8 mouse cellular contexts compared by ENCODE assay signal in the genomic region with DNA sequence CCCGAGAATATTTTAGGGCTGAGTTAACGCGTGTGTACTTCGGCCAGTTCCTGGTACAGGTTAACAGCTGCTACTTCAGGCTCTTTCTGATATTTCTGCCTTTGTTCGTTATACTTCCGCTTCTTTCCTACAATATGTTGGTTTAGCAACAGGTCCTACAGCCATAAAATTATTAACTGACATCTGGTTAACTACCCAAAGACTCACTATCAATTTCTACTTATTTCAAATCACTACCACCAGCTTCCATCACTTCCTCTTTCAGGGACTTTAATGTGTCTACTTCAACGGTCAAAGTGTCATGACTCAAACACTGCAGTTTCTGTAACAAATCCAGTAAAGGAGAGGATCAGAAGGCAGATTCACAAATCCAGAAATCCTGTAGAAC. TPM values are rescaled to one million over a fixed set of nuclear protein-coding genes. Genes with fewer than 3 reads are reported as not detected.
DNase-seq lines count a peak whose midpoint lies in the region; ATAC-seq and TF ChIP-seq lines count a peak whose summit lies in the region.

No protein-coding gene starts in this region.

- H3K9ac ChIP-seq in heart, embryonic 13.5 days = peak overlapping the region; percentile 96
- peak overlapping the region; percentile 89; the same call in 1 of the 2 replicates for H3K9ac ChIP-seq in hindbrain, embryonic 14.5 days
- peak overlapping the region; percentile 89 for H3K9ac ChIP-seq in midbrain, embryonic 13.5 days (replicated peaks)

- ATAC-seq in heart, embryonic 13.5 days (ENCODE audit: extremely low read depth, insufficient number of reproducible peaks, low FRiP score, low TSS enrichment) = no peak
- ATAC-seq in hindbrain, embryonic 14.5 days (ENCODE audit: low FRiP score) = peak; percentile 7; the same call in 1 of the 2 replicates
- no peak; the same call in 1 of the 2 replicates for ATAC-seq in midbrain, embryonic 13.5 days

- 43% methylated on average over 7 of the region's 7 CpGs for WGBS in heart, embryonic 13.5 days
- WGBS in bone marrow, adult 2 months = 3% methylated on average over 7 of the region's 7 CpGs
- WGBS in hindbrain, embryonic 14.5 days = 49% methylated on average over 7 of the region's 7 CpGs
- 48% methylated on average over 7 of the region's 7 CpGs for WGBS in midbrain, embryonic 13.5 days

- no peak for TF ChIP-seq CTCF in bone marrow, adult 2 months (IDR thresholded peaks at IDR 0.05; ENCODE audit: control insufficient read depth, insufficient read depth, low read length)

- H3K36me3 ChIP-seq in heart, embryonic 13.5 days = peaks cover 22% of the 10 kb centered on the region
- peaks cover 24% of the 10 kb centered on the region for H3K36me3 ChIP-seq in hindbrain, embryonic 14.5 days (replicated peaks; ENCODE audit: control insufficient read depth, insufficient read depth)
- H3K36me3 ChIP-seq in midbrain, embryonic 13.5 days = peaks cover 4% of the 10 kb centered on the region

- no peak for TF ChIP-seq POLR2A in bone marrow, adult 2 months (IDR thresholded peaks at IDR 0.05; ENCODE audit: borderline replicate concordance, control insufficient read depth, low read depth, low read length)

- peak overlapping the region; percentile 89 for H3K4me3 ChIP-seq in heart, embryonic 13.5 days
- peak overlapping the region; percentile 98 for H3K4me3 ChIP-seq in bone marrow, adult 2 months (replicated peaks; ENCODE audit: control insufficient read depth, low read depth, low read length)
- H3K4me3 ChIP-seq in hindbrain, embryonic 14.5 days (replicated peaks; ENCODE audit: low read length) = peak overlapping the region; percentile 87
- peak overlapping the region; percentile 85 for H3K4me3 ChIP-seq in midbrain, embryonic 13.5 days (replicated peaks)

- no peaks in the 10 kb centered on the region for H3K9me3 ChIP-seq in heart, embryonic 13.5 days
- no peaks in the 10 kb centered on the region for H3K9me3 ChIP-seq in hindbrain, embryonic 14.5 days (ENCODE audit: control insufficient read depth, low read length)
- no peaks in the 10 kb centered on the region for H3K9me3 ChIP-seq in midbrain, embryonic 13.5 days

- H3K27me3 ChIP-seq in heart, embryonic 13.5 days (replicated peaks) = no peaks in the 10 kb centered on the region
- no peaks in the 10 kb centered on the region; the same call in 1 of the 2 replicates for H3K27me3 ChIP-seq in hindbrain, embryonic 14.5 days (ENCODE audit: control insufficient read depth, insufficient read depth, low read length)
- 0 out of 2 replicates have a peak, but pooled peaks cover 3% of the 10 kb centered on the region for H3K27me3 ChIP-seq in midbrain, embryonic 13.5 days

- H3K4me1 ChIP-seq in heart, embryonic 13.5 days = peaks cover 22% of the 10 kb centered on the region
- no peaks in the 10 kb centered on the region; the same call in 1 of the 2 replicates for H3K4me1 ChIP-seq in bone marrow, adult 2 months (ENCODE audit: control insufficient read depth, insufficient read depth, low read length)
- peaks cover 7% of the 10 kb centered on the region; the same call in 1 of the 2 replicates for H3K4me1 ChIP-seq in hindbrain, embryonic 14.5 days (replicated peaks; ENCODE audit: control insufficient read depth, insufficient read depth, low read length)
- H3K4me1 ChIP-seq in midbrain, embryonic 13.5 days (replicated peaks) = peaks cover 18% of the 10 kb centered on the region

- peak overlapping the region; percentile 85 for H3K4me2 ChIP-seq in heart, embryonic 13.5 days
- H3K4me2 ChIP-seq in hindbrain, embryonic 14.5 days (replicated peaks) = peak overlapping the region; percentile 72
- H3K4me2 ChIP-seq in midbrain, embryonic 13.5 days (replicated peaks) = peak overlapping the region; percentile 68

- no peak for DNase-seq in heart, adult 9 months (ENCODE audit: low spot score in 2 of 2)
- DNase-seq in hindbrain, embryonic 14.5 days (ENCODE audit: low spot score) = no peak
- DNase-seq in cerebellum, postnatal 25 days = no peak
- DNase-seq in embryo, embryonic 9.5 days (ENCODE audit: extremely low spot score) = no peak
- DNase-seq in frontal cortex, postnatal 25 days (ENCODE audit: low spot score in 2 of 2) = no peak

- peak overlapping the region; percentile 97 for H3K27ac ChIP-seq in heart, embryonic 13.5 days (replicated peaks)
- H3K27ac ChIP-seq in bone marrow, adult 2 months (ENCODE audit: control insufficient read depth, insufficient read depth, low read depth, low read length, poor library complexity) = no peak overlapping the region; the same call in 1 of the 2 replicates
- H3K27ac ChIP-seq in hindbrain, embryonic 14.5 days = peak overlapping the region; percentile 94; the same call in 1 of the 2 replicates
- peak overlapping the region; percentile 97 for H3K27ac ChIP-seq in midbrain, embryonic 13.5 days

RNA-seq across cellular contexts. Expression of gene Dnajc10, which starts 0.4 kb away (rescaled TPM):
- polyA plus RNA-seq in heart, embryonic 13.5 days (2015; fragmentation: Nextera tagmentation; extraction: Ambion mirVana) = 48.3 and 50.6 TPM in 2 replicates
- 13.8 and 18.6 TPM in 2 replicates for polyA plus RNA-seq in bone marrow, adult 2 months (2011; ENCODE audit: insufficient read depth, insufficient read length, low replicate concordance, missing spikeins)
- polyA plus RNA-seq in hindbrain, embryonic 14.5 days (2014; fragmentation: Nextera tagmentation; extraction: Ambion mirVana) = 72.7 and 78.6 TPM in 2 replicates
- 65.0 and 68.5 TPM in 2 replicates for polyA plus RNA-seq in midbrain, embryonic 13.5 days (2015; fragmentation: Nextera tagmentation; extraction: Ambion mirVana)

RNA-seq across cellular contexts. Expression of gene Prdx6b, which starts 22.6 kb away (rescaled TPM):
- polyA plus RNA-seq in heart, embryonic 13.5 days (2015; fragmentation: Nextera tagmentation; extraction: Ambion mirVana) = not detected in 2 replicates
- polyA plus RNA-seq in bone marrow, adult 2 months (2011; ENCODE audit: insufficient read depth, insufficient read length, low replicate concordance, missing spikeins) = 1.0 TPM in 1 of 2 replicates, not detected in the other
- polyA plus RNA-seq in hindbrain, embryonic 14.5 days (2014; fragmentation: Nextera tagmentation; extraction: Ambion mirVana) = not detected in 2 replicates
- not detected in 2 replicates for polyA plus RNA-seq in midbrain, embryonic 13.5 days (2015; fragmentation: Nextera tagmentation; extraction: Ambion mirVana)
